Mouse (Mus musculus) limb, embryonic 10.5 days (tissue): ENCODE data around the gene Gm10999. TPM values are rescaled to one million over a fixed set of nuclear protein-coding genes. Genes with fewer than 3 reads are reported as not detected.
"Not testable (repeated sequence)": the region's sequence is repeated elsewhere in the genome, so short reads cannot be mapped to it uniquely, and the experiment has no call there.

Experiments
- DNase-seq: peaks from one replicate; pipeline ENCODE4 v3.0.0-alpha.2; 2017; ENCODE audit warnings: low spot score
- H3K27ac ChIP-seq: fragments of 300-500 bp; sonication (generic); 2 replicates; pipeline ENCODE4 v1.5.1; 2016; ENCODE audit warnings: mild to moderate bottlenecking
- H3K27me3 ChIP-seq: fragments of 300-500 bp; sonication (generic); 2 replicates; pipeline ENCODE4 v1.6.1; 2016; ENCODE audit warnings: low read depth, mild to moderate bottlenecking; ENCODE audit not compliant: poor library complexity, severe bottlenecking
- H3K36me3 ChIP-seq: fragments of 300-500 bp; sonication (generic); 2 replicates; pipeline ENCODE4 v1.6.1; 2016; ENCODE audit warnings: mild to moderate bottlenecking, moderate library complexity
- H3K4me1 ChIP-seq: fragments of 300-500 bp; sonication (generic); 2 replicates; pipeline ENCODE4 v1.6.1; 2016
- H3K4me3 ChIP-seq: fragments of 300-500 bp; sonication (generic); 2 replicates; pipeline ENCODE4 v1.5.1; 2016; ENCODE audit warnings: mild to moderate bottlenecking, moderate library complexity
- H3K9me3 ChIP-seq: fragments of 300-500 bp; sonication (generic); replicated peaks from 2 replicates; pipeline ENCODE4 v1.6.1; 2016; ENCODE audit warnings: mild to moderate bottlenecking
- WGBS: fragments of 180-500 bp; shearing (Covaris S2); methylation state at CpG from one replicate; pipeline ENCODE4 v1.1.7; 2016; 5-methylcytosine and 5-hydroxymethylcytosine counted together
- polyA plus RNA-seq: library from polyadenylated mRNA; unstranded; fragments of >200 nt; fragmentation: Nextera tagmentation; extraction: Ambion mirVana; gene quantifications from 2 replicates; pipeline ENCODE4 v1.2.1, GENCODE M21; 2016

Gm10999 gene
- polyA plus RNA-seq, result not detected in 2 replicates

GRCm38 (mm10) chr8:129131561-129131960, at the start of gene Gm10999:
Gm10999 (minus strand) TSS chr8:129131661.
- H3K9me3 ChIP-seq, result no peaks in the 10 kb centered on the region
- no peak for DNase-seq
- H3K27ac ChIP-seq, result no peak within 1 kb of the TSS
- 74% methylated on average over 1 of the region's 1 CpGs for WGBS
- H3K36me3 ChIP-seq, result no peaks in the 10 kb centered on the region
- H3K4me3 ChIP-seq, result no peak within 1 kb of the TSS
- H3K4me1 ChIP-seq, result no peaks in the 10 kb centered on the region
- no peaks in the 10 kb centered on the region for H3K27me3 ChIP-seq

GRCm38 (mm10) chr8:129133475-129133874, 2.0 kb upstream of the Gm10999 start:
- DNase-seq, result no peak
- Histone ChIP-seq H3K4me3 (no peak overlapping the region), H3K27me3 (no peaks in the 10 kb centered on the region), H3K36me3 (no peaks in the 10 kb centered on the region), H3K9me3 (no peaks in the 10 kb centered on the region), H3K27ac (no peak overlapping the region), H3K4me1 (no peaks in the 10 kb centered on the region)

GRCm38 (mm10) chr8:129115761-129116160, 15.7 kb downstream of the Gm10999 start:
- H3K27me3 ChIP-seq, H3K27ac ChIP-seq, H3K4me1 ChIP-seq, H3K36me3 ChIP-seq, H3K9me3 ChIP-seq, H3K4me3 ChIP-seq, DNase-seq: not testable (repeated sequence)
- 76% methylated on average over 3 of the region's 3 CpGs for WGBS

Other genes starting within 250 kb of the Gm10999 start
- not detected in 2 replicates for gene Ccdc7a, start 66.1 kb downstream of the Gm10999 start, polyA plus RNA-seq
- not detected in 2 replicates for gene Ccdc7b, start 64.5 kb downstream of the Gm10999 start, polyA plus RNA-seq
- gene 2610044O15Rik8, start 102.7 kb upstream of the Gm10999 start, polyA plus RNA-seq, result 18.4 and 26.8 TPM in 2 replicates